Mouse (Mus musculus): Measurements from ENCODE around the gene Bid. TPM values are rescaled to one million over a fixed set of nuclear protein-coding genes. Genes with fewer than 3 reads are reported as not detected.

Bid gene
- polyA plus RNA-seq (2014; fragmentation: Nextera tagmentation; extraction: Ambion mirVana) = 13.4 and 18.2 TPM in 2 replicates

DNA sequence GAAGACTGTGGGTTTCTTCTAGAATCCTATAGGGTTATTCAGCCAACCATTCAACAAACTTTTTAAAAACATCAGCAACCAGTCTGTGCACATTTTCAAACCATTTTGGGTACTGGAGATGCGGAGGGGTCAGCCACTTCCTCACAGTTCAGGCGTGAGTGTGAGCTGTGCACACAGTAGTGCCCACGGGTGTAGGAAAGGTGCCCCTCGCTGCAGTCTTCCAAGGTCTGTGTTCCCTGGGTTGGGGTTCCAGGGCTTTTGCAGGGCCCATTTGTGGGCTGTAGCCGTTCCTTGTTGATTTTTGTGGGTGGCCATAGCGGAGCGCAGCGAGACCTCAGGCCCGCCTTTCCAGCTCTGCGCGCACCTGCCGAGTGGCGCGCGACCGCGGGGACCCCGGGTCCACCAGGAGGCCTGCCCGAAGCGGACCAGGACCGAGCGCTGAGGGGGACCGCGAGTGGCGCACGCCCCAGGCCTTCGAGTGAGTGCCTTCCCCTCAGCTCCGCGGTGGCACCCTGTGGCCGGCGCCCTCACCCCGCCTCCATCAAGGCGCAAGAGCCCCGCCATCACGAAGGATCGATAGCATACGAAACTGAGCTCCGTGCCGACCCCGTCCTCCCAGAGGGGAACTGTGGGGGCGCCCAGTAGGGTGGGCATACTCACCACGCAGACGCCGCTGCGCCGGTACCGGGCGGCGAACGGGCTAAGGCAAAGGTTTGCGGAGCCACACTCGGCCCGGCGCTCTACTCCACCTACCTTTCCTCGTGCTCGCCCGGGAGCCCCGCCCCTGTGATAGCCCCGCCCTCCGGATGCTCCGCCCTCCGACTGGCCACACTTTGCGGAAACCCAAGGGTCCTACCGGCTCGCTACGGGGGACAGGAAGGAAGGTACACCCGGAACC, at the start of gene Bid:
Gene Bid (minus strand): TSS at position 780 of the 898 bp plus-strand sequence.
- DNase-seq (ENCODE audit: low spot score) (peak; percentile 80), ATAC-seq (ENCODE audit: low read depth) (peak; percentile 91)
- Histone ChIP-seq H3K9me3 (ENCODE audit: control insufficient read depth, low read length) (no peaks in the 10 kb centered on the region), H3K9ac (ENCODE audit: low read depth, low read length) (peak within 1 kb of the TSS; percentile 61), H3K4me2 (ENCODE audit: low read depth, low read length) (peak within 1 kb of the TSS; percentile 94), H3K4me1 (ENCODE audit: control insufficient read depth, insufficient read depth, low read length) (peaks cover 13% of the 10 kb centered on the region), H3K36me3 (ENCODE audit: control insufficient read depth, insufficient read depth, low read length) (no peaks in the 10 kb centered on the region), H3K4me3 (ENCODE audit: low read depth, low read length) (peak within 1 kb of the TSS; percentile 64), H3K27me3 (replicated peaks; ENCODE audit: control insufficient read depth, insufficient read depth, low read length) (0 out of 2 replicates have a peak, but pooled peaks cover 8% of the 10 kb centered on the region), H3K27ac (replicated peaks; ENCODE audit: low read depth, low read length) (no peak within 1 kb of the TSS)
- 1% methylated on average over 30 of the region's 67 CpGs for WGBS

DNA sequence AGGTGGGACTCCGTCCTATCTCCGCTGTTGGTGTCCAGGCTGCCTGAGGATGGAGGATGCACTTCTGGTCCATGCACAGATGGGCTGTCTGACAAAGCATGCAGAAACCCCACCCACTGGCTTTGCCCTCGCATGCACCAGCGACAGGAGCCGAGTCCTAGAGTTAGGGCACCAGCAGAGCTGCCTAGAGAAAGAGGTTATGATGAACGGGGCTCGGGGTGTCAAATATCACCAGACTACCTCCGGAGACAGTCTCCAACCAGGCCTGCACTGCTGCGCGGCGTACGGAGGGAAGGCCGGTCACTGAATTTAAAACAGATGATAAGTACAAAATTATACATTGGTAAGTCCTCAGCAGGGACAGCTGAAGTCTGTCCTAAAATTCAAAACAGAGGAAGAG, 49.2 kb upstream of the Bid start:
- H3K9me3 ChIP-seq (ENCODE audit: control insufficient read depth, low read length) = no peaks in the 10 kb centered on the region
- ATAC-seq (ENCODE audit: low read depth) (no peak), DNase-seq (ENCODE audit: low spot score) (peak; percentile 36)
- no peak overlapping the region for H3K9ac ChIP-seq (ENCODE audit: low read depth, low read length)
- H3K36me3 ChIP-seq (ENCODE audit: control insufficient read depth, insufficient read depth, low read length) = peaks cover 8% of the 10 kb centered on the region
- no peak overlapping the region for H3K4me3 ChIP-seq (ENCODE audit: low read depth, low read length)
- no peak overlapping the region for H3K4me2 ChIP-seq (ENCODE audit: low read depth, low read length)
- no peaks in the 10 kb centered on the region for H3K27me3 ChIP-seq (replicated peaks; ENCODE audit: control insufficient read depth, insufficient read depth, low read length)
- H3K27ac ChIP-seq (replicated peaks; ENCODE audit: low read depth, low read length) = no peak overlapping the region
- WGBS = 24% methylated on average over 13 of the region's 13 CpGs
- no peaks in the 10 kb centered on the region for H3K4me1 ChIP-seq (ENCODE audit: control insufficient read depth, insufficient read depth, low read length)

DNA sequence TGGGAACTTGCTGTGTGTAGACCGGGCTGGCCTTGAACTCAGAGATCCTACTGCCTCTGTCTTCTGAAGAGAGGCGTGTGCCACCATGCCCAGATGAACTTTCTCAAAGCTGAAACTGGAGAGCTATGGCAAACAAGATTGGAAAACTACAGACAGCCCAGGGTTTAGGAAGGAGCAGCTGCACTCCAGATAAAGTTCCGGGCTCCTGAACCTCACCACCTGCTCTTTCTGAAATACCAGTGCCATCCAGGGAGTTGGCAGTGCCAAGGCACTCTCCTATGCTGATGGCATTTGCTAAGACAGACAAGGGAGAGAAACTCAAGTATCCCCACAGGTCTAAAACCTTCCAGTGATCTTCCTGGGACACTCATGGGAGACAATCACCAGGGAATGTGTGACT, 47.5 kb upstream of the Bid start:
- no peak overlapping the region for H3K9ac ChIP-seq (ENCODE audit: low read depth, low read length)
- H3K4me3 ChIP-seq (ENCODE audit: low read depth, low read length) = no peak overlapping the region
- no peak overlapping the region for H3K27ac ChIP-seq (replicated peaks; ENCODE audit: low read depth, low read length)
- ATAC-seq (ENCODE audit: low read depth) (no peak; the same call in 1 of the 2 replicates), DNase-seq (ENCODE audit: low spot score) (no peak)
- no peaks in the 10 kb centered on the region for H3K9me3 ChIP-seq (ENCODE audit: control insufficient read depth, low read length)
- no peaks in the 10 kb centered on the region for H3K4me1 ChIP-seq (ENCODE audit: control insufficient read depth, insufficient read depth, low read length)
- peaks cover 5% of the 10 kb centered on the region; the same call in 1 of the 2 replicates for H3K36me3 ChIP-seq (ENCODE audit: control insufficient read depth, insufficient read depth, low read length)
- no peak overlapping the region for H3K4me2 ChIP-seq (ENCODE audit: low read depth, low read length)
- H3K27me3 ChIP-seq (replicated peaks; ENCODE audit: control insufficient read depth, insufficient read depth, low read length) = no peaks in the 10 kb centered on the region
- WGBS = 83% methylated on average over 3 of the region's 3 CpGs

DNA sequence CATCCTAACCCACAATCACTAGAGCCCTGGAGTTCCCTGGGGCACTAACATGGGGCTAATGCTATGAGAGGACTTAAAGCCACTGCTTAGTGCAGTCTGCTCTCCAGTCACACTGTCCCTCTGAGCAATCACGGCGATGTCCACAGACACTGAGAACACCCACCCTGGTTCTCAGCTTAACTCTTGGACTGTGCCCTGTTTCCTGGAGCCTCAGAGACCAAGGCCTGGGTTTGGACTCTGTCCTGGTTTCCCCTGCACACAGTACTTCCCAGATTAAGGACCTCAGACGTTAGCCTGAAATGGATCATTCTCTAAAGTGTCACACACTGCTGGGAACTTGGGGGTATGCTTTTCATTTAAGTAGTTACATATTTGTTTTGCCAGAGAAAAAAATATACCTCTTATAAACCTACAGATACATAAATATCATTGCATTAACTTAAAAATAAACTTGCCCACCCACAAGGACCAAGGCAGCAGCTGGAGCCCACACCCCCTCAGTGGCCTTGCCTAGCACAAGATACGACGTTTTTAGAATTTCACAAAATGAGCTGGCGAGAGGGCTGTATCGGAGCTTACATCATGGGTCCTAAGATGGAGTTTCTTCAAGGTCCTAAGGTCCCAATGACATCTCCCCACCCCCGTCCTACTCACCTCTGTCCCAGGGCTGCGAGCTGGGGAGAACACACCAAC, 43.8 kb upstream of the Bid start:
- Histone ChIP-seq H3K9ac (ENCODE audit: low read depth, low read length) (no peak overlapping the region), H3K27ac (replicated peaks; ENCODE audit: low read depth, low read length) (no peak overlapping the region), H3K27me3 (replicated peaks; ENCODE audit: control insufficient read depth, insufficient read depth, low read length) (no peaks in the 10 kb centered on the region), H3K36me3 (ENCODE audit: control insufficient read depth, insufficient read depth, low read length) (peaks cover 31% of the 10 kb centered on the region; the same call in 1 of the 2 replicates), H3K4me1 (ENCODE audit: control insufficient read depth, insufficient read depth, low read length) (no peaks in the 10 kb centered on the region), H3K4me2 (ENCODE audit: low read depth, low read length) (no peak overlapping the region), H3K9me3 (ENCODE audit: control insufficient read depth, low read length) (no peaks in the 10 kb centered on the region), H3K4me3 (ENCODE audit: low read depth, low read length) (no peak overlapping the region)
- 77% methylated on average over 9 of the region's 9 CpGs for WGBS
- ATAC-seq (ENCODE audit: low read depth) (no peak), DNase-seq (ENCODE audit: low spot score) (no peak)

DNA sequence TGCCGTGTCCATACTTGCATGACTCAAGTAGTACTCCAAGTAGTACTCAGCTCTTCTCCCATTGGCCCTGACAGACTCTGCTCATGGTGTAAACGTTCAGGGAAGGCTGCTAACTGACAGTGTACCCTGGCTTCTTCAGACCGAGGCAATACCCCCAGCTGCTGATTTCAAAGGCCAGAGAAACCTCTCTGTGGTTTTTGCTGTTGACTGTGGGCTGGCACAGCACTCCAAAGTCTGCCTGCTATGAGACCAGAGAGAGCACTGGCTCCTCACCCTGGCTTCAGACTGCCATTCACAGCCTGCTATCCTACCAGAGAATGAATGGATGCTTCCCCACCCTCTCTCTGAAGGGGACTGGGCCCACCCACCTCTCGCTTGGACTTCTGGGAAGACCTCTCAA, 40.7 kb upstream of the Bid start:
- H3K27ac ChIP-seq (replicated peaks; ENCODE audit: low read depth, low read length) = no peak overlapping the region
- H3K4me1 ChIP-seq (ENCODE audit: control insufficient read depth, insufficient read depth, low read length) = no peaks in the 10 kb centered on the region
- no peak overlapping the region for H3K4me3 ChIP-seq (ENCODE audit: low read depth, low read length)
- no peaks in the 10 kb centered on the region for H3K9me3 ChIP-seq (ENCODE audit: control insufficient read depth, low read length)
- ATAC-seq (ENCODE audit: low read depth) (no peak), DNase-seq (ENCODE audit: low spot score) (no peak)
- no peaks in the 10 kb centered on the region for H3K27me3 ChIP-seq (replicated peaks; ENCODE audit: control insufficient read depth, insufficient read depth, low read length)
- no peak overlapping the region for H3K4me2 ChIP-seq (ENCODE audit: low read depth, low read length)
- no peak overlapping the region for H3K9ac ChIP-seq (ENCODE audit: low read depth, low read length)
- H3K36me3 ChIP-seq (ENCODE audit: control insufficient read depth, insufficient read depth, low read length) = peaks cover 31% of the 10 kb centered on the region; the same call in 1 of the 2 replicates
- WGBS = 82% methylated on average over 4 of the region's 4 CpGs

DNA sequence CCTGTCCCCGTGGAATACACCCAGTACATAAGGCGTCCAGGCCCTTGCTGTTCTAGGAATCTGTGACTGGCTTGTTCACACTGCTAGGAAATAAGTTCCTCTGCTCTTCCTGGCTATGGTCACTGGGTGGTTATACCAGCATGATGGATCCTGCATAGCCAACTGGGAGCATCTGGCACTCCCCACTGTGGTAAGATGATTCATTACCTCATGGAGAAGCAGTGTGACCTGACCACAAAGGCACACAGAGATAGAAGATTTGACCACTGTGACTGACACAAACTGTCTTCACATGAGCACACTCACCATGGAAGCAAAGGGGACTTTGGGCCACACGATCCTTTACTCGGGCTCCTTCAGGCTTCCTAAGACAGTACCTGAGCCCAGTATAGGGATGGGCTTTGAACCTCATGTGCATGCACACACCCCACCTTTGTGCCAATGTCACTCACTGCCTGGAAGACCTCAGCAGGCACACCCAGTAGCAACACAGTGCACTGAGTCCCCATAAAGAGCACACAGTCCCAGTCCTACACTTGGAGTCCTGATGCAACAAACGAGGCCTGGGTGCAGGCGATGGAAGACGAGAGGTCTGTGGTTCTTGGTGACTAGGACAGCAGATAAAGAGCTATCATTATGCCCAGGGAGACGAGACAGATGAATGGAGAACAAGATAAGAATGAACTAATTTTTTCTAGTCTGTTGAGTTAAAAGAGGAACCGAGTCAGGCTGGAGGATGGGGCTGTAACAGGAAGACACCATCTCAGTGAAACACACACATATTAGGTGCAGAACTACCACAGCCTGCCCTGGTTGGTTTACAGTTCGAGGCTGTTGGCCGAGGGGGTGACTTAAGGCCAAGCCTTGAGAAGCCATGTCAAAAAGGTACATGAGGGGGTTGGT, 39.9 kb upstream of the Bid start:
- no peak overlapping the region for H3K4me3 ChIP-seq (ENCODE audit: low read depth, low read length)
- 91% methylated on average over 11 of the region's 11 CpGs for WGBS
- no peak overlapping the region for H3K27ac ChIP-seq (replicated peaks; ENCODE audit: low read depth, low read length)
- H3K9ac ChIP-seq (ENCODE audit: low read depth, low read length) = no peak overlapping the region; the same call in 1 of the 2 replicates
- H3K4me2 ChIP-seq (ENCODE audit: low read depth, low read length) = no peak overlapping the region
- DNase-seq (ENCODE audit: low spot score) (no peak), ATAC-seq (ENCODE audit: low read depth) (no peak)
- H3K4me1 ChIP-seq (ENCODE audit: control insufficient read depth, insufficient read depth, low read length) = no peaks in the 10 kb centered on the region
- H3K27me3 ChIP-seq (replicated peaks; ENCODE audit: control insufficient read depth, insufficient read depth, low read length) = no peaks in the 10 kb centered on the region
- H3K9me3 ChIP-seq (ENCODE audit: control insufficient read depth, low read length) = no peaks in the 10 kb centered on the region
- peaks cover 31% of the 10 kb centered on the region; the same call in 1 of the 2 replicates for H3K36me3 ChIP-seq (ENCODE audit: control insufficient read depth, insufficient read depth, low read length)

DNA sequence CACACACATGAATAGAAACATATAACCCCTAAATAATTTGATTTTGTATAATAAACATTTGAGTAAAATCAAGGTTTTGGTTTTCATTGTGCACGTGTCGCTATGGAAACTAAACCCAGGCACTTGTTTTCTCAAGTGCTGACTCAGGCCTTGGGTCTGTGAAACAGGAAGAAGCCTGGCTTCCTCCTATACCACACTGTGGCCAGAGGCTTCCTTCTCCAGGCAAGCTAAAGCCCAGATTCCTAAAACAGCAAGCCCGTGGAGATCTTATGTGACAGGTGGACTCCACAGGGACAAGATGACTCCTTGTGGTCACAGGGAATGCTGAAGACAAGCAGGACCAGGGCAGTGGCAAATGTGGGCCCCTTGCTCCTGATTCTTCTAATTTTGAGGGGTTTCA, 38.6 kb upstream of the Bid start:
- Histone ChIP-seq H3K4me3 (ENCODE audit: low read depth, low read length) (no peak overlapping the region), H3K27me3 (replicated peaks; ENCODE audit: control insufficient read depth, insufficient read depth, low read length) (no peaks in the 10 kb centered on the region), H3K4me2 (ENCODE audit: low read depth, low read length) (no peak overlapping the region), H3K4me1 (ENCODE audit: control insufficient read depth, insufficient read depth, low read length) (no peaks in the 10 kb centered on the region), H3K9ac (ENCODE audit: low read depth, low read length) (no peak overlapping the region), H3K27ac (replicated peaks; ENCODE audit: low read depth, low read length) (no peak overlapping the region), H3K36me3 (ENCODE audit: control insufficient read depth, insufficient read depth, low read length) (peaks cover 39% of the 10 kb centered on the region), H3K9me3 (ENCODE audit: control insufficient read depth, low read length) (no peaks in the 10 kb centered on the region)
- DNase-seq (ENCODE audit: low spot score) = peak; percentile 37
- 67% methylated on average over 3 of the region's 3 CpGs for WGBS
- ATAC-seq (ENCODE audit: low read depth) = no peak

DNA sequence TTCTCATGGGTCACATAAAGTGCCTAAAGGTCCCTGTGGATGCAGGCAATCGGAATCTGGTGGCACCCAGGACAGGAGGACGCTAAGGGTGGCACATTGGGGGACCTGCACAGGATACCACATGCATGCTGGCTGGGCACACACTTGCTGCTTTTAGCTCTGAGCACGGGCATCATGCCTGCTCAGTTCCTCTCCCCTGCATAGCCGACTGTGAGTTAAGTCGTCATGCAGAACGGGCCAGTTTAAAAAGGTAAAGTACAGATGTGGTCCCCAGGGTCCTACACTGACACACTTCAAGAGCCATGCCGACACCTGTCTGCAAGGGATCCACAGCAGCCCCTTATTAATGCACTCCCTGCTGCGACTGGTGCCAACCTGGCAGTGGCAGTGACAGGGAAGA, 37.6 kb upstream of the Bid start:
- ATAC-seq (ENCODE audit: low read depth) = no peak
- peaks cover 41% of the 10 kb centered on the region for H3K36me3 ChIP-seq (ENCODE audit: control insufficient read depth, insufficient read depth, low read length)
- no peak overlapping the region for H3K4me2 ChIP-seq (ENCODE audit: low read depth, low read length)
- no peak for DNase-seq (ENCODE audit: low spot score)
- H3K27ac ChIP-seq (replicated peaks; ENCODE audit: low read depth, low read length) = no peak overlapping the region
- H3K4me1 ChIP-seq (ENCODE audit: control insufficient read depth, insufficient read depth, low read length) = no peaks in the 10 kb centered on the region
- no peak overlapping the region for H3K4me3 ChIP-seq (ENCODE audit: low read depth, low read length)
- no peaks in the 10 kb centered on the region for H3K9me3 ChIP-seq (ENCODE audit: control insufficient read depth, low read length)
- no peak overlapping the region for H3K9ac ChIP-seq (ENCODE audit: low read depth, low read length)
- H3K27me3 ChIP-seq (replicated peaks; ENCODE audit: control insufficient read depth, insufficient read depth, low read length) = no peaks in the 10 kb centered on the region
- 82% methylated on average over 8 of the region's 8 CpGs for WGBS
